Mouse (Mus musculus) skeletal muscle tissue, postnatal 0 days (tissue): ENCODE data around the gene Tmem199. TPM values are rescaled to one million over a fixed set of nuclear protein-coding genes. Genes with fewer than 3 reads are reported as not detected.

Experiments
- polyA plus RNA-seq: library from polyadenylated mRNA; unstranded; fragments of >200 nt; fragmentation: Nextera tagmentation; extraction: Ambion mirVana; gene quantifications from 2 replicates; pipeline ENCODE4 v1.2.1, GENCODE M21; 2015

Gene Tmem199
- polyA plus RNA-seq: 20.8 and 21.6 TPM in 2 replicates

DNA sequence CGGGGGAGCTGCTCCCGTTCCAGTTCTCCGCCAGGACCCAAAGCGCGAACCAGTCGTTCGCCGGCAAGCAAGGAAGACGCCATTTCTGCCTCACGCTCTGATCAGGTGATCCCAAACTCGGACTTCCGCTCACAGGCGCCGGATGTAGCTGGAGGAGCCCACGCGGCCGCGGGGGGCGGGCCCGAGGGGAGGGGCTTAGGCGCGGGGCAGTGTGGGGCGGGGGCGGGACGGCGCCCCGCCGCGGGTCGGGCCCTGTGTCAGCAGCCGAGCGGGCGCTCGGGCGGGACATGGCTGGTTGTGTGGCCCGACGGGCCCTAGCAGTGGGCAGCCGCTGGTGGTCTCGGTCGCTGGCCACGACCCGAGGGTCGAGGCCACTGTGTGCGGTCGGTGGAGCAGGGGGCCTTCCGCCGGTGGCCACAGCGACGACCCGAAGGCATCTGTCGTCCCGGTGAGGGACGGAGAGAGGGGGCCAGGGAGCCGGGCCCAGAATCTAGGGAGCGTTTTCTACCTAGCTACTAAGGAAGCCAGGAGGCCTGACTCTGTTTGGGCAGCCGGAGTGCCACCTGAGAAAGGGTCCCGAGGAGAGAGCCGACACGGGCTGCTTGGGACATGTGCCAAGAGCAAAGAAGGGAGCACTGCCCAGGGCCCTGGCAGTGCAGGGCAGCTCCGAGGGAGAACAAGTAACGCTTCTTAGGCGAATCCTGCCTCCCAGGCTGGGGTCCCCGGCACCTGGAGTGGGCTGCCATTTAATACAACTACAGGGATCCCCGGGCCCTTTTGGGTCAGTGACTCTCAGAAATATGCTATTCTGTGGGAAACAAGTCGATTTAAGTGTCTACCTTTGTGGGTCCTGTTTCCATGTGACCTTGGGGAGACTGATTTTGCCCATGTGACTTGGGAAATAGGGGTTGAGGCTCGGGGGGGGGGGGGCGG, at the start of gene Tmem199, which contains the start of gene Poldip2:
Tmem199 (minus strand) TSS at position 148 of the 933 bp plus-strand sequence.
Poldip2 (plus strand) TSS at position 169 of the 933 bp plus-strand sequence.

DNA sequence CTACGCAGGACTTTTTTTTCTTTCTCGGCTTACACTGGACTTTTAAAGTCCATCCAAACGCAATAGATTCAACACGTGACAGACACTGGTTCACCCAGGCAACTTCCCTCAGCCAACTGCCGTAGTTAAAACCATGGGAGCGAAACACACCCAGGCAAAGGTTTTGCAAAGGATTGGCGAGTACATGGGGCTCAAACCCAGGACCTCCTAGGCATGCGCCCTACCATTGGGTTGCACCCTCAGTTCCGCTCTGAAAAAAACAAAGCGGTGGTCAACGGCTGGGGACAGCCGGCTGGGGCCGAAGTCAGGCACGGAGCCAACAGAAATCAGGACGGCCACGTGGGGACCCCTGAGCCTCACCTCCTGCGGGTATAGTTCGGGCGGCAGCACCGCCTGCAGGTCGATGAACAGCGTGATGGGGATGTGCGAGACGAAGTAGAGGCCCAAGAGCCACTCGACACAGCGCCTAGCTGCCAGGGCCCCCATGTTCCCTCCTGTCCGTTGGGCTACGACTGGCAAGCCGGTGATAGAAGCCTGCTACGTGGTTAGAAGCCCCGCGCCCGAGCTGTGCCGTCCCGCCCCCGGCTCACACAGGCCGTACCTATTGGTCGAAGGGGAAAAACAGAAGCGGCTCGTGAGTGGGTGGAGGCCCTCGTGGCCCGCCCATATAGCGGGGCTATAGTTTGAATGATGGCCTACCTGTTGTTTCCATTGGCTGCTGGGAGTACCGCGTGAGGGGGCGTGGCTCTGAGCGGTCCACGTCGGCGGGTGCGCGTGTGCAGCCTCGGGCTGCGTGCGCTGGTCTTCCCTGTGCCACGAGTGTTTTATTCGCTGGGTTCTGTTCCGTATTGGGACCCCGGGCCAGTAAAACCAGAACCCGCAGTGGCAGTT, 38.4 kb upstream of the Tmem199 start, which contains the start of gene Tmem97:
Tmem97 (minus strand) TSS at position 610 of the 891 bp plus-strand sequence.

DNA sequence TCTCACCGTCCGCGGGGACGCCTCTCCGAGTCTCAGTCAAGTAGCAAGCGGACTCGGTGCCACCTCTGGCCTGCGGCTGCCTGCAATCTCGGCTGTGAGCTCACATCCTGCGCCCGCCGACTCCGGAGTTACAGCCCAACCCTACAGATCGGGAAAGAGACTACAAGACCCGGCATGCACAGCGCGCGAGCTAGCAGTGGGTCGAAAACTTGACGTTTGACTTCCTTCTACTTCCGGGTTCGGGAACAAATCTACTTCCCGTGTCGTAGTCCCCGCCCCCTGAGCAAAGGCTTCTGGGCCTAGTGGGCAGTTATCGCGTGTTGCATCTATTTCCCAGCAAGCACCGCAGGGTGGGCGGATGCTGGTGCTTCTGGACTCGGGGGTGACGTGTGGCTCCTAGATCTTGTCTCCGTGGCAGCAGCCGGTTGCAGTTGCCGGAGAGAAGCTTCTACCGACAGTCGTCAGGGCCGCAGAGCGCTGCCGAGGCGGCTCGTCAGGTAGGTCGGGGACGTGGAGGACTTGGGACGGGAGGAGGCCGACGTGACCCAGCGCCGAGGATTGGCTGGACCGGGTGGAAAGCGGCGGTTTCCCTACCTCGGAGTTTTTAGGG, 24.2 kb upstream of the Tmem199 start, which contains the start of the genes Tnfaip1 and Ift20:
Tnfaip1 (minus strand) TSS at position 253 of the 610 bp plus-strand sequence.
Ift20 (plus strand) TSS at position 282 of the 610 bp plus-strand sequence.

DNA sequence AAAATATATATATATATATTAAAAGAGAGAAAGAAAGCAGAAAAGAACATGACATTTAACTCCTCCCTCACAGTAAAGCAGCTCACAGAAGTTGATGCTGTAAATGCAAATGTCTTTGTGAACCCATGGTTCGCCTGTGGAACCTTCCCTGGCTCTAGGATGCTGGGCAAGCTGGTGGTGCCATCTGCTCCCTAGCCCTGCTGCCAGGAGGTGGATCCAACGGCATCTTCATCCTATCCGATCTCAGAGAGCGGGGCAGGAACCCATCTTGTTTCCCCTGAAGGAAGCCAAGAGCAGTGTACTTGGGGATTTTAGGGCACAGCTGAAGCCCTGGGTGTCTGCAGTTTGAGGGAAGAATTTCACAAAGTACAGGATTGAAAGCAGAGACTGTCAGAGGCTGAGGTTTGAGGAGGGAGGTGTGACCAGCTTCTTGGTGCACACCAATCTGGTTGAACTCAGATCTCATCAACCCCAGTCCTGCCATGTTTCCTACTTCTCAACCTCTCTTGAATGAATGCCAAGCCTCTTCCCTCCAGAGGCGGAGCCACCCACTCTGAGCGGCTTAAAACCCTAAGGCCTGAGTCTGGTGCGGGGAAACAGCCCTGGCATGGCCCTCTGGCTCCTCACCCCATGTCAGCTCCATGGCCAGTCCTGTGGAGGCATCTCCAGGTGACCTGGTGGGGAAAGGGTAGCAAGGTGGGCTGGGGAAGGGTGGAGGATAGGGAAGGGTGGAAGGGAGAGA, 8.9 kb downstream of the Tmem199 start, which contains the start of gene Sebox:
Sebox (plus strand) TSS at position 539 of the 742 bp plus-strand sequence.

DNA sequence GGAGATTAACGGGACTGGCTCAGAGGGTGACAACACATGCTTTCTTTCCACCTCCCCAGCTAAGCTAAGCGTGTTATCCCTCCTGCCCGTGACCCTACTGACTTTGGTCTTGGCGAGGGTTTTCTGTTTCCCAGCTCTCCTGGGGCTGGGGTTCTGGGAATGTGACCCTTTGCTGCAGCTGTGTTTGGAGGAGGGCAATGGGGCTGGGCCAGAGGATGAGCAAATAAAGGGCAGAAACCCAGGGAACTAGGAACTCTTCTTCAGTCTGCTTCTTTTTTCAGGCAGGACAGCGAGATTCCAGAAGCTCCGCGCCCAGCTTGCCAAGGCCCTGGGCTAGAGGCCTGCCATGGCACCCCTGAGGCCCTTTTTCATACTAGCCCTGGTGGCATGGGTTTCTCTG, 13.0 kb downstream of the Tmem199 start, which contains the start of gene Vtn:
Vtn (plus strand) TSS at position 88 of the 400 bp plus-strand sequence.

DNA sequence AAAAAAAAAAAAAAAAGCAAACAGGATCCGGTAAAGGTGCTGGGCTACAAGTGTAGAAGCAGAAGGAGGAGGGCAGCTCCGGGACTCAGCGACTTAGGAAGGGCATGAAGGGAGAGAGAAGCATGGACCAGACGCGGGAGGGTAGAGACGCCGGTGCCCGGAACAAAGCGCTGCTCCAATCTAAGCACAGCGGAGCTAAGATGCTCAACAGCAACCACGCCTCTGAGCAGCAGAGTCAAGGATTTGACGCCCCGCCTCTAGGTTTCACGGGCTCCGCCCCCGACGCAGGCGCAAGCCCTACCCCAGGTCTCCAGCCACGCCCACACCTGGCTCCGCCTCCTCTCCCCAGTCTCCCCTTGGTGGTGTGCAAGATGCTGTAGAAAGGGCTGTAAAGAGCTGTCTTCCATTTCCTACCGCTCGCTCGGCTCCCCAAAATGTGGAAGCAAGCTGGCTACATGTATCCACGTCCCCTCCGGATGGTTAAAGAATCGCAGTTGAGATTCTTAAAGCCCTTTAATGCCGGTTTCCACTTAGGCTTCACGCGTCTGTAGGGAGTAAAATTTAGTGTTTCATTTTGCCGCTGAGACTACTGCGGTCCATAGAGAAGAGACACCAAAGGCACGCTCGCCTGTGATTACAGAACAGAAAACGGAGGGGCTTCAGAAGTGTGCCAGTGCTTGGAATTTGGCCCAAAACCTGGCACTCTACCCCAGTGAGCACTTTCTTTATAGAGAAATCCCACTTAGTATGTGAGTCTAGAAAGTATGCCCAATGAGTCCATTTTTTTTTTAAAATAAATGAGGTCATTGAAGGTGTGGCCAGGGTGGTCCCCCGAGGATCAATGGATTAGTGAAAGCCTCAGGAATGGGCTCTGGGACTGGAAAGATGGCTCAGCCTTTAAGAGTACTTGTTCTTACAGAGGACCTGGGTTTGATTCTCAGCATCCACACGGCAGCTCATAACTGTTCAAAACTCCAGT, 14.1 kb downstream of the Tmem199 start, which contains the start of gene Sarm1:
Sarm1 (minus strand) TSS at position 211 of the 979 bp plus-strand sequence.

DNA sequence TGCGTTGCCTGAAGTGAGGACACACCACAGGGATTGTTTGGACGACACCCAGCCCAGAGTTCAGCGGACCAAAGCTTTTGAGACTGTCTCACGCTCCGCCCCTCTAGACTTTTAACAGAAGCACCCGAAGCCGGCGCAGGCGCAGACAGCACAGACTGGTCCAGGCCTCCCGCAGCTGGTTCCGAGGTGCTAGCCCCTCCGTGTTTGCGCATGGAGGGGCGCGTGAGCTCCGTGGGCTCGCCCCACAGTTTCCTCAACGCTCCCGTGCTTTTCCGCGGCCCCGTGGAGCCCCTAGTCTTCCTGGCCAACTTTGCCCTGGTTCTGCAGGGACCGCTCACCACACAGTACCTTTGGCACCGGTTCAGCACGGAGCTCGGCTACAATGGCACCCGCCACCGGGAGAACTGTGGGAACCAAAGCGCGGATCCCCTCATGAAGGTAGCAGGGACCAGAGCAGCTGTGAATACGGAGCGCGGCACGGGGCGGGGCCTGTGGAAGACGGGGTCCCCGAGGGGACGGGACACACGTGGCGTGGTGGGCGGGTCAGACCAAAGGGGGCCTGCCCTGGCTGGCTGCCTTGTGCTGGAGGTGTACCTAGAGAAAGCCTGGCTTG, 46.3 kb downstream of the Tmem199 start, which contains the start of gene Slc46a1:
Slc46a1 (plus strand) TSS at position 130 of the 613 bp plus-strand sequence.

Other genes starting within 250 kb of the Tmem199 start
- 0.09 TPM in 1 of 2 replicates, not detected in the other for gene BC030499, start 221.3 kb downstream of the Tmem199 start, polyA plus RNA-seq
- gene Spag5, start 210.6 kb downstream of the Tmem199 start, polyA plus RNA-seq: 6.5 and 6.9 TPM in 2 replicates
- 3.1 and 3.3 TPM in 2 replicates for gene Aldoc, start 189.2 kb downstream of the Tmem199 start, polyA plus RNA-seq
- 26.4 and 29.1 TPM in 2 replicates for gene Pigs, start 183.8 kb downstream of the Tmem199 start, polyA plus RNA-seq
- gene Unc119, start 168.7 kb downstream of the Tmem199 start, polyA plus RNA-seq: 13.8 and 21.2 TPM in 2 replicates
- 0.06 TPM in 1 of 2 replicates, not detected in the other for gene Foxn1, start 125.6 kb downstream of the Tmem199 start, polyA plus RNA-seq
- 0.05 and 0.09 TPM in 2 replicates for gene Slc13a2, start 90.0 kb downstream of the Tmem199 start, polyA plus RNA-seq
- gene Slc46a1, start 46.5 kb downstream of the Tmem199 start, polyA plus RNA-seq: 3.1 and 4.9 TPM in 2 replicates
- 0.16 and 0.18 TPM in 2 replicates for gene Sarm1, start 14.4 kb downstream of the Tmem199 start, polyA plus RNA-seq
- gene Vtn, start 13.1 kb downstream of the Tmem199 start, polyA plus RNA-seq: 14.2 and 14.8 TPM in 2 replicates
- not detected in 2 replicates for gene Sebox, start 8.7 kb downstream of the Tmem199 start, polyA plus RNA-seq
- gene Poldip2, start within 50 bp of the Tmem199 start, polyA plus RNA-seq: 161 and 164 TPM in 2 replicates
- gene Tnfaip1, start 24.2 kb upstream of the Tmem199 start, polyA plus RNA-seq: 34.1 and 39.6 TPM in 2 replicates
- 82.6 and 110 TPM in 2 replicates for gene Ift20, start 24.2 kb upstream of the Tmem199 start, polyA plus RNA-seq
- gene Tmem97, start 38.6 kb upstream of the Tmem199 start, polyA plus RNA-seq: 17.1 and 25.7 TPM in 2 replicates
- 3.9 and 4.9 TPM in 2 replicates for gene Nlk, start 185.2 kb upstream of the Tmem199 start, polyA plus RNA-seq
- gene Ccnq, start 239.6 kb upstream of the Tmem199 start, polyA plus RNA-seq: 28.7 and 31.5 TPM in 2 replicates